9 mouse cellular contexts compared by ENCODE assay signal in genomic region chr12:24600806-24601205, GRCm38 (mm10). TPM values are rescaled to one million over a fixed set of nuclear protein-coding genes. Genes with fewer than 3 reads are reported as not detected.
DNase-seq lines count a peak whose midpoint lies in the region; ATAC-seq and TF ChIP-seq lines count a peak whose summit lies in the region.
"Had no signal": no experiment of that assay in that cellular context is flagged by ENCODE, and none has a peak within 500 bp of the region (broad histone marks: within the 10 kb centered on the region; RNA-seq: fewer than 3 reads in every experiment).

No protein-coding gene starts in this region.

- peak; percentile 71 for TF ChIP-seq CTCF in E14TG2a.4 (conservative IDR thresholded peaks at IDR 0.05; ENCODE audit: low read length)

- peaks cover 10% of the 10 kb centered on the region for H3K4me1 ChIP-seq in E14TG2a.4 (replicated peaks; ENCODE audit: low read depth, low read length)
- H3K4me1 ChIP-seq in forebrain, embryonic 11.5 days (replicated peaks; ENCODE audit: control insufficient read depth, insufficient read depth, low read length) = no peaks in the 10 kb centered on the region
- no peaks in the 10 kb centered on the region for H3K4me1 ChIP-seq in heart, embryonic 15.5 days (replicated peaks)
- H3K4me1 ChIP-seq in liver, embryonic 11.5 days (replicated peaks; ENCODE audit: control insufficient read depth, insufficient read depth, low read length) = no peaks in the 10 kb centered on the region

- no peak overlapping the region for H3K4me2 ChIP-seq in forebrain, embryonic 11.5 days (ENCODE audit: low read depth, low read length, severe bottlenecking)
- no peak overlapping the region for H3K4me2 ChIP-seq in heart, embryonic 15.5 days
- H3K4me2 ChIP-seq in liver, embryonic 11.5 days = no peak overlapping the region

- peak; percentile 55 for DNase-seq in c-Kit-positive CD71-positive TER-119-negative erythroid progenitor cells, embryonic 14.5 days (ENCODE audit: low read depth)
- DNase-seq in forebrain, embryonic 11.5 days (ENCODE audit: low spot score) = peak; percentile 83
- peak; percentile 80 for DNase-seq in kidney, postnatal 10 days
- peak; percentile 65 for DNase-seq in liver, embryonic 11.5 days (ENCODE audit: low spot score)
- peak; percentile 56 to 73 for DNase-seq in natural killer cell, adult 2 months (ENCODE audit: low spot score in 2 of 2)
- DNase-seq in splenic B cell, adult 2 months (ENCODE audit: low read depth, low spot score) = peak; percentile 83

- no peaks in the 10 kb centered on the region for H3K9me3 ChIP-seq in E14TG2a.4 (ENCODE audit: low read length)
- H3K9me3 ChIP-seq in forebrain, embryonic 11.5 days (ENCODE audit: control insufficient read depth, low read length) = no peaks in the 10 kb centered on the region
- H3K9me3 ChIP-seq in heart, embryonic 15.5 days (replicated peaks) = no peaks in the 10 kb centered on the region
- H3K9me3 ChIP-seq in liver, embryonic 11.5 days (ENCODE audit: control insufficient read depth, low read length) = no peaks in the 10 kb centered on the region

- peak; percentile 87 for ATAC-seq in forebrain, embryonic 11.5 days (replicated peaks; ENCODE audit: low FRiP score)
- peak; percentile 51; the same call in 1 of the 2 replicates for ATAC-seq in heart, embryonic 15.5 days (replicated peaks; ENCODE audit: insufficient number of reproducible peaks, insufficient read depth, low FRiP score, low read depth)
- ATAC-seq in liver, embryonic 11.5 days (replicated peaks; ENCODE audit: low FRiP score) = peak; percentile 82

- WGBS in forebrain, embryonic 11.5 days = 5% methylated on average over 9 of the region's 9 CpGs
- 5% methylated on average over 9 of the region's 9 CpGs for WGBS in heart, embryonic 15.5 days
- WGBS in liver, embryonic 11.5 days = 3% methylated on average over 9 of the region's 9 CpGs

- H3K36me3 ChIP-seq in E14TG2a.4 (ENCODE audit: insufficient read depth, low read length) = peaks cover 28% of the 10 kb centered on the region
- no peaks in the 10 kb centered on the region for H3K36me3 ChIP-seq in forebrain, embryonic 11.5 days (ENCODE audit: control insufficient read depth, insufficient read depth, low read length)
- no peaks in the 10 kb centered on the region for H3K36me3 ChIP-seq in heart, embryonic 15.5 days
- no peaks in the 10 kb centered on the region for H3K36me3 ChIP-seq in liver, embryonic 11.5 days (ENCODE audit: control insufficient read depth, insufficient read depth, low read length)
- no peaks in the 10 kb centered on the region for H3K36me3 ChIP-seq in splenic B cell, adult 2 months (ENCODE audit: control insufficient read depth, insufficient read depth, low read length, poor library complexity, severe bottlenecking)

- H3K9ac ChIP-seq in forebrain, embryonic 11.5 days (ENCODE audit: low read length) = no peak overlapping the region
- H3K9ac ChIP-seq in heart, embryonic 15.5 days = no peak overlapping the region
- H3K9ac ChIP-seq in liver, embryonic 11.5 days (ENCODE audit: low read depth, low read length) = no peak overlapping the region

- no peak overlapping the region for H3K27ac ChIP-seq in forebrain, embryonic 11.5 days (ENCODE audit: low read depth, low read length)
- no peak overlapping the region for H3K27ac ChIP-seq in heart, embryonic 15.5 days
- no peak overlapping the region for H3K27ac ChIP-seq in liver, embryonic 11.5 days (ENCODE audit: low read depth, low read length)
- H3K27ac ChIP-seq: macrophage had no signal

- H3K27me3 ChIP-seq in E14TG2a.4 (ENCODE audit: insufficient read depth, low read length) = no peaks in the 10 kb centered on the region
- no peaks in the 10 kb centered on the region for H3K27me3 ChIP-seq in forebrain, embryonic 11.5 days (ENCODE audit: control insufficient read depth, insufficient read depth, low read length)
- H3K27me3 ChIP-seq in heart, embryonic 15.5 days = no peaks in the 10 kb centered on the region
- no peaks in the 10 kb centered on the region for H3K27me3 ChIP-seq in liver, embryonic 11.5 days (replicated peaks; ENCODE audit: control insufficient read depth, insufficient read depth, low read length)
- no peaks in the 10 kb centered on the region for H3K27me3 ChIP-seq in splenic B cell, adult 2 months (ENCODE audit: control insufficient read depth, insufficient read depth, low read length, poor library complexity, severe bottlenecking)

- H3K4me3 ChIP-seq in E14TG2a.4 (replicated peaks; ENCODE audit: low read length) = 0 out of 2 replicates have a peak overlapping the region, but pooled peaks have one; percentile 10
- no peak overlapping the region for H3K4me3 ChIP-seq in forebrain, embryonic 11.5 days (ENCODE audit: low read depth, low read length)
- H3K4me3 ChIP-seq in heart, embryonic 15.5 days = no peak overlapping the region
- no peak overlapping the region for H3K4me3 ChIP-seq in liver, embryonic 11.5 days (ENCODE audit: low read depth, low read length)

RNA-seq across cellular contexts. Expression of gene Grhl1, which starts 28.7 kb away (rescaled TPM):
- polyA plus RNA-seq in forebrain, embryonic 11.5 days (2014; fragmentation: Nextera tagmentation; extraction: Ambion mirVana) = 0.40 and 0.61 TPM in 2 replicates
- polyA plus RNA-seq in heart, embryonic 15.5 days (2015; fragmentation: Nextera tagmentation; extraction: Ambion mirVana) = 1.3 and 2.1 TPM in 2 replicates
- 0.36 and 0.42 TPM in 2 replicates for polyA plus RNA-seq in liver, embryonic 11.5 days (2014; fragmentation: Nextera tagmentation; extraction: Ambion mirVana)

RNA-seq across cellular contexts. Expression of gene Klf11, which starts 50.3 kb away (rescaled TPM):
- 13.1 and 13.5 TPM in 2 replicates for polyA plus RNA-seq in forebrain, embryonic 11.5 days (2014; fragmentation: Nextera tagmentation; extraction: Ambion mirVana)
- polyA plus RNA-seq in heart, embryonic 15.5 days (2015; fragmentation: Nextera tagmentation; extraction: Ambion mirVana) = 17.7 and 18.4 TPM in 2 replicates
- polyA plus RNA-seq in liver, embryonic 11.5 days (2014; fragmentation: Nextera tagmentation; extraction: Ambion mirVana) = 8.7 and 12.1 TPM in 2 replicates
